Mouse (Mus musculus) testis, adult 2 months (tissue): Measurements from ENCODE around the gene Rab3gap1.

ENCODE experiments used
- CTCF ChIP-seq: fragments of 200-500 bp; IDR thresholded peaks from 2 replicates; pipeline ENCODE4 v1.5.1; 2012; ENCODE audit warnings: low read depth, mild to moderate bottlenecking, inconsistent platforms, low read length, moderate library complexity; ENCODE audit not compliant: control insufficient read depth, insufficient read depth, insufficient replicate concordance
- POLR2A ChIP-seq: fragments of 200-500 bp; IDR thresholded peaks from 2 replicates; pipeline ENCODE4 v1.6.1; 2012; ENCODE audit warnings: low read depth, mild to moderate bottlenecking, inconsistent platforms, low read length, moderate library complexity; ENCODE audit not compliant: control insufficient read depth

GRCm38 (mm10) chr1:127961140-127961539 is 92.6 kb downstream of the Rab3gap1 start:
- TF ChIP-seq POLR2A (no peak), CTCF (no peak)
